Mouse (Mus musculus) CD4-positive, CD25-positive, alpha-beta regulatory T cell, adult 4 months (primary cell): ENCODE data around the gene Trp53i13. TPM values are rescaled to one million over a fixed set of nuclear protein-coding genes. Genes with fewer than 3 reads are reported as not detected.

Experiments
- ATAC-seq: one replicate; pipeline ENCODE4 v1.8.0; 2017
- polyA plus RNA-seq, 2 experiments: library from polyadenylated mRNA; unstranded; fragments of 100-300 nt; shearing (Covaris generic); gene quantifications; one replicate each; pipeline ENCODE4 v1.2.1; 2017

The Trp53i13 gene
- polyA plus RNA-seq, 2 experiments from 2014 or later = 5.9 to 8.5 TPM

GRCm38 (mm10) chr11:77491502-77492291 lies 24.1 kb downstream of the Trp53i13 start:
- ATAC-seq = peak; percentile 3

GRCm38 (mm10) chr11:77491123-77491501 lies 24.7 kb downstream of the Trp53i13 start:
- peak; percentile 75 for ATAC-seq

GRCm38 (mm10) chr11:77490451-77490850 lies 25.3 kb downstream of the Trp53i13 start:
- ATAC-seq = no peak

GRCm38 (mm10) chr11:77489591-77490235 lies 26.1 kb downstream of the Trp53i13 start, which contains the start of gene Ankrd13b:
Gene Ankrd13b (minus strand): TSS chr11:77489678.
- ATAC-seq = peak; percentile 18

- ATAC-seq = no peak
These were observed 26.8 kb downstream of the Trp53i13 start for GRCm38 (mm10) chr11:77488771-77489581.

- ATAC-seq = no peak
These were observed 29.0 kb downstream of the Trp53i13 start for GRCm38 (mm10) chr11:77486798-77487197.

- ATAC-seq = no peak
These were observed 30.6 kb downstream of the Trp53i13 start for GRCm38 (mm10) chr11:77485229-77485628.

- ATAC-seq = peak; percentile 99
These were observed 32.1 kb downstream of the Trp53i13 start for GRCm38 (mm10) chr11:77483510-77484255.

GRCm38 (mm10) chr11:77483043-77483442 lies 32.7 kb downstream of the Trp53i13 start:
- no peak for ATAC-seq

GRCm38 (mm10) chr11:77476895-77477294 lies 38.9 kb downstream of the Trp53i13 start:
- no peak for ATAC-seq

- no peak for ATAC-seq
These were observed 39.6 kb downstream of the Trp53i13 start for GRCm38 (mm10) chr11:77476216-77476615.

GRCm38 (mm10) chr11:77472775-77473174 lies 43.0 kb downstream of the Trp53i13 start:
- no peak for ATAC-seq

- ATAC-seq = no peak
These were observed 44.4 kb downstream of the Trp53i13 start for GRCm38 (mm10) chr11:77471407-77471806.

- ATAC-seq = no peak
These were observed 47.4 kb downstream of the Trp53i13 start for GRCm38 (mm10) chr11:77468397-77468796.

- peak; percentile 77 for ATAC-seq
These were observed 48.0 kb downstream of the Trp53i13 start for GRCm38 (mm10) chr11:77467784-77468183.

GRCm38 (mm10) chr11:77467157-77467556 lies 48.6 kb downstream of the Trp53i13 start:
- peak; percentile 92 for ATAC-seq

GRCm38 (mm10) chr11:77466544-77466943 lies 49.2 kb downstream of the Trp53i13 start:
- ATAC-seq = no peak

GRCm38 (mm10) chr11:77465111-77465510 lies 50.7 kb downstream of the Trp53i13 start:
- ATAC-seq = no peak

GRCm38 (mm10) chr11:77464684-77465083 lies 51.1 kb downstream of the Trp53i13 start:
- no peak for ATAC-seq

- no peak for ATAC-seq
These were observed 52.0 kb downstream of the Trp53i13 start for GRCm38 (mm10) chr11:77463786-77464185.

GRCm38 (mm10) chr11:77463101-77463445 lies 52.7 kb downstream of the Trp53i13 start:
- ATAC-seq = no peak
